Comparison of ENCODE assay signal across 18 mouse cellular contexts in genomic region chr4:46089524-46090125, GRCm38 (mm10). TPM values are rescaled to one million over a fixed set of nuclear protein-coding genes. Genes with fewer than 3 reads are reported as not detected.
DNase-seq lines count a peak whose midpoint lies in the region; ATAC-seq and TF ChIP-seq lines count a peak whose summit lies in the region.
"Had no signal": no experiment of that assay in that cellular context is flagged by ENCODE, and none has a peak within 500 bp of the region (broad histone marks: within the 10 kb centered on the region; RNA-seq: fewer than 3 reads in every experiment).

No protein-coding gene starts in this region.

- peak; percentile 68 for ATAC-seq in forebrain, postnatal 0 days
- ATAC-seq in midbrain, embryonic 11.5 days (ENCODE audit: low FRiP score), result no peak
- ATAC-seq in midbrain, embryonic 16.5 days, result no peak
- ATAC-seq: Patski had no signal

- H3K36me3 ChIP-seq in forebrain, postnatal 0 days (ENCODE audit: insufficient read depth), result no peaks in the 10 kb centered on the region
- no peaks in the 10 kb centered on the region for H3K36me3 ChIP-seq in forebrain, embryonic 10.5 days (replicated peaks)
- no peaks in the 10 kb centered on the region for H3K36me3 ChIP-seq in midbrain, embryonic 11.5 days (ENCODE audit: control insufficient read depth, insufficient read depth, low read length)
- H3K36me3 ChIP-seq in midbrain, embryonic 16.5 days (ENCODE audit: control insufficient read depth, insufficient read depth, low read length), result no peaks in the 10 kb centered on the region
- H3K36me3 ChIP-seq: embryonic facial prominence, embryonic 13.5 days had no signal

- no peak overlapping the region for H3K4me2 ChIP-seq in forebrain, postnatal 0 days (ENCODE audit: low read depth)
- H3K4me2 ChIP-seq in midbrain, embryonic 11.5 days, result no peak overlapping the region
- no peak overlapping the region for H3K4me2 ChIP-seq in midbrain, embryonic 16.5 days (ENCODE audit: low read length)
- H3K4me2 ChIP-seq: embryonic facial prominence, embryonic 13.5 days; heart, embryonic 11.5 days had no signal

- no peak overlapping the region for H3K4me3 ChIP-seq in forebrain, postnatal 0 days (ENCODE audit: low read depth, low read length)
- H3K4me3 ChIP-seq in forebrain, embryonic 10.5 days, result no peak overlapping the region
- no peak overlapping the region for H3K4me3 ChIP-seq in midbrain, embryonic 11.5 days (ENCODE audit: low read depth, low read length)
- no peak overlapping the region for H3K4me3 ChIP-seq in midbrain, embryonic 16.5 days (ENCODE audit: low read depth, low read length)
- H3K4me3 ChIP-seq: embryonic facial prominence, embryonic 13.5 days had no signal

- H3K4me1 ChIP-seq in forebrain, postnatal 0 days (ENCODE audit: insufficient read depth), result no peaks in the 10 kb centered on the region
- H3K4me1 ChIP-seq in forebrain, embryonic 10.5 days, result peaks cover 29% of the 10 kb centered on the region
- H3K4me1 ChIP-seq in midbrain, embryonic 11.5 days (ENCODE audit: control insufficient read depth, insufficient read depth, low read length), result no peaks in the 10 kb centered on the region
- no peaks in the 10 kb centered on the region for H3K4me1 ChIP-seq in midbrain, embryonic 16.5 days (ENCODE audit: control insufficient read depth, insufficient read depth, low read length)

- no peak for TF ChIP-seq CTCF in forebrain, postnatal 0 days (IDR thresholded peaks at IDR 0.05; ENCODE audit: low read depth)

- H3K9me3 ChIP-seq in forebrain, postnatal 0 days (ENCODE audit: low read length), result no peaks in the 10 kb centered on the region
- no peaks in the 10 kb centered on the region for H3K9me3 ChIP-seq in forebrain, embryonic 10.5 days
- no peaks in the 10 kb centered on the region for H3K9me3 ChIP-seq in midbrain, embryonic 11.5 days (ENCODE audit: control insufficient read depth, low read length)
- no peaks in the 10 kb centered on the region for H3K9me3 ChIP-seq in midbrain, embryonic 16.5 days (replicated peaks; ENCODE audit: control insufficient read depth, low read length, poor library complexity, severe bottlenecking)
- H3K9me3 ChIP-seq: embryonic facial prominence, embryonic 13.5 days had no signal

- no peak overlapping the region for H3K9ac ChIP-seq in forebrain, postnatal 0 days
- no peak overlapping the region for H3K9ac ChIP-seq in midbrain, embryonic 11.5 days (ENCODE audit: low read length)
- H3K9ac ChIP-seq in midbrain, embryonic 16.5 days (ENCODE audit: low read depth, low read length), result no peak overlapping the region
- H3K9ac ChIP-seq: embryonic facial prominence, embryonic 13.5 days had no signal

- no peaks in the 10 kb centered on the region for H3K27me3 ChIP-seq in forebrain, postnatal 0 days (ENCODE audit: insufficient read depth, low read length)
- no peaks in the 10 kb centered on the region for H3K27me3 ChIP-seq in forebrain, embryonic 10.5 days (ENCODE audit: poor library complexity, severe bottlenecking)
- H3K27me3 ChIP-seq in midbrain, embryonic 11.5 days (ENCODE audit: control insufficient read depth, insufficient read depth, low read length), result no peaks in the 10 kb centered on the region
- no peaks in the 10 kb centered on the region for H3K27me3 ChIP-seq in midbrain, embryonic 16.5 days (ENCODE audit: control insufficient read depth, insufficient read depth, low read depth, low read length)
- H3K27me3 ChIP-seq: embryonic facial prominence, embryonic 13.5 days; Patski had no signal

- 60% methylated on average over 14 of the region's 14 CpGs for WGBS in forebrain, postnatal 0 days
- 89% methylated on average over 14 of the region's 14 CpGs for WGBS in forebrain, embryonic 10.5 days
- 88% methylated on average over 14 of the region's 14 CpGs for WGBS in midbrain, embryonic 11.5 days
- WGBS in midbrain, embryonic 16.5 days, result 91% methylated on average over 14 of the region's 14 CpGs

- peak; percentile 39 for DNase-seq in cerebellum, adult 8-10 months
- no peak for DNase-seq in cerebellum, adult 9-10 months
- DNase-seq in forebrain, postnatal 0 days, result peak; percentile 54
- no peak for DNase-seq in forebrain, embryonic 10.5 days (ENCODE audit: extremely low spot score, low spot score)
- peak; percentile 26 for DNase-seq in midbrain, embryonic 11.5 days (ENCODE audit: low spot score, missing footprints)
- DNase-seq in heart, adult 9 months (ENCODE audit: low spot score in 2 of 2), result no peak
- DNase-seq: adrenal gland, postnatal 36 days; embryo, embryonic 11 days; kidney, adult 11 months; thymus, adult 2 months; thymus, postnatal 4 days had no signal

- H3K27ac ChIP-seq in forebrain, postnatal 0 days (ENCODE audit: low read depth, low read length), result 0 out of 2 replicates have a peak overlapping the region, but pooled peaks have one; percentile 29
- no peak overlapping the region for H3K27ac ChIP-seq in forebrain, embryonic 10.5 days
- no peak overlapping the region for H3K27ac ChIP-seq in midbrain, embryonic 11.5 days (ENCODE audit: low read depth, low read length)
- no peak overlapping the region for H3K27ac ChIP-seq in midbrain, embryonic 16.5 days (ENCODE audit: low read length)
- H3K27ac ChIP-seq: embryonic facial prominence, embryonic 13.5 days; stomach, postnatal 0 days had no signal

RNA-seq across cellular contexts. Expression of gene Ncbp1, which starts 48.8 kb away (rescaled TPM):
- total RNA-seq in forebrain, postnatal 0 days (2014; rRNA removed), result 48.9 and 56.1 TPM in 2 replicates
- 58.7 and 58.9 TPM in 2 replicates for polyA plus RNA-seq in forebrain, postnatal 0 days (2015; fragmentation: Nextera tagmentation; extraction: Ambion mirVana)
- polyA plus RNA-seq in forebrain, embryonic 10.5 days (2016; fragmentation: Nextera tagmentation; extraction: Ambion mirVana), result 139 and 141 TPM in 2 replicates
- 143 and 161 TPM in 2 replicates for polyA plus RNA-seq in midbrain, embryonic 11.5 days (2014; fragmentation: Nextera tagmentation; extraction: Ambion mirVana)
- 70.2 and 75.7 TPM in 2 replicates for polyA plus RNA-seq in midbrain, embryonic 16.5 days (2015; fragmentation: Nextera tagmentation; extraction: Ambion mirVana)

RNA-seq across cellular contexts. Expression of gene Tstd2, which starts 48.9 kb away (rescaled TPM):
- 27.4 and 31.4 TPM in 2 replicates for total RNA-seq in forebrain, postnatal 0 days (2014; rRNA removed)
- polyA plus RNA-seq in forebrain, postnatal 0 days (2015; fragmentation: Nextera tagmentation; extraction: Ambion mirVana), result 12.3 and 19.3 TPM in 2 replicates
- polyA plus RNA-seq in forebrain, embryonic 10.5 days (2016; fragmentation: Nextera tagmentation; extraction: Ambion mirVana), result 66.9 and 67.4 TPM in 2 replicates
- polyA plus RNA-seq in midbrain, embryonic 11.5 days (2014; fragmentation: Nextera tagmentation; extraction: Ambion mirVana), result 36.1 and 36.7 TPM in 2 replicates
- 24.9 and 31.5 TPM in 2 replicates for polyA plus RNA-seq in midbrain, embryonic 16.5 days (2015; fragmentation: Nextera tagmentation; extraction: Ambion mirVana)

RNA-seq across cellular contexts. Expression of gene Tmod1, which starts 50.9 kb away (rescaled TPM):
- 0.92 and 1.0 TPM in 2 replicates for total RNA-seq in forebrain, postnatal 0 days (2014; rRNA removed)
- 1.7 and 1.8 TPM in 2 replicates for polyA plus RNA-seq in forebrain, postnatal 0 days (2015; fragmentation: Nextera tagmentation; extraction: Ambion mirVana)
- polyA plus RNA-seq in forebrain, embryonic 10.5 days (2016; fragmentation: Nextera tagmentation; extraction: Ambion mirVana), result 2.5 and 4.0 TPM in 2 replicates
- polyA plus RNA-seq in midbrain, embryonic 11.5 days (2014; fragmentation: Nextera tagmentation; extraction: Ambion mirVana), result 2.7 and 3.4 TPM in 2 replicates
- polyA plus RNA-seq in midbrain, embryonic 16.5 days (2015; fragmentation: Nextera tagmentation; extraction: Ambion mirVana), result 0.80 and 0.85 TPM in 2 replicates
- total RNA-seq: granulocyte monocyte progenitor cell, adult 5-6 weeks had no signal
- polyA plus RNA-seq: liver, adult 2 months had no signal

Comparison
In these comparisons a context has a peak if more than half of its experiments do, and no peak if none do; other contexts are left out.
1. DNase-seq: peak in cerebellum, adult 8-10 months (single experiment), forebrain, postnatal 0 days (single experiment) and midbrain, embryonic 11.5 days (single experiment); none in cerebellum, adult 9-10 months (single experiment), forebrain, embryonic 10.5 days (single experiment) and heart, adult 9 months (0 of 2).